In genomic region chr6:122784866-122785265, GRCm38 (mm10) we compare ENCODE assay signal across 12 mouse cellular contexts. TPM values are rescaled to one million over a fixed set of nuclear protein-coding genes. Genes with fewer than 3 reads are reported as not detected.
DNase-seq lines count a peak whose midpoint lies in the region; ATAC-seq and TF ChIP-seq lines count a peak whose summit lies in the region.
"Had no signal": no experiment of that assay in that cellular context is flagged by ENCODE, and none has a peak within 500 bp of the region (broad histone marks: within the 10 kb centered on the region; RNA-seq: fewer than 3 reads in every experiment).

No protein-coding gene starts in this region.

- peak; percentile 54 for DNase-seq in hindbrain, postnatal 0 days (ENCODE audit: low spot score)
- peak; percentile 35 for DNase-seq in right cerebral cortex, adult 18-20 months
- no peak for DNase-seq in right cerebral cortex, postnatal 25 days
- DNase-seq in thymus, postnatal 14 days, result peak; percentile 59
- no peak for DNase-seq in frontal cortex, postnatal 10 days (ENCODE audit: low spot score in 2 of 2)

- H3K4me2 ChIP-seq in hindbrain, postnatal 0 days (ENCODE audit: low read depth, low read length), result no peak overlapping the region
- H3K4me2 ChIP-seq in hindbrain, embryonic 16.5 days (ENCODE audit: low read length), result no peak overlapping the region
- H3K4me2 ChIP-seq: neural tube, embryonic 13.5 days had no signal

- no peak for TF ChIP-seq POLR2A in bone marrow, adult 2 months (IDR thresholded peaks at IDR 0.05; ENCODE audit: borderline replicate concordance, control insufficient read depth, low read depth, low read length)

- no peaks in the 10 kb centered on the region for H3K9me3 ChIP-seq in hindbrain, postnatal 0 days (ENCODE audit: low read length)
- no peaks in the 10 kb centered on the region for H3K9me3 ChIP-seq in hindbrain, embryonic 16.5 days (ENCODE audit: control insufficient read depth, low read length)
- H3K9me3 ChIP-seq: embryonic facial prominence, embryonic 10.5 days; hindbrain, embryonic 10.5 days; neural tube, embryonic 13.5 days had no signal

- WGBS in hindbrain, postnatal 0 days, result 94% methylated on average over 3 of the region's 3 CpGs
- WGBS in hindbrain, embryonic 16.5 days, result 95% methylated on average over 3 of the region's 3 CpGs
- 85% methylated on average over 3 of the region's 3 CpGs for WGBS in bone marrow, adult 2 months

- no peak overlapping the region for H3K27ac ChIP-seq in hindbrain, postnatal 0 days
- H3K27ac ChIP-seq in hindbrain, embryonic 16.5 days (ENCODE audit: low read depth, low read length), result no peak overlapping the region
- no peak overlapping the region for H3K27ac ChIP-seq in bone marrow, adult 2 months (ENCODE audit: control insufficient read depth, insufficient read depth, low read depth, low read length, poor library complexity)
- H3K27ac ChIP-seq: embryonic facial prominence, embryonic 10.5 days; hindbrain, embryonic 10.5 days; macrophage; neural tube, embryonic 13.5 days had no signal

- H3K27me3 ChIP-seq in hindbrain, postnatal 0 days (ENCODE audit: insufficient read depth, low read length), result no peaks in the 10 kb centered on the region
- no peaks in the 10 kb centered on the region for H3K27me3 ChIP-seq in hindbrain, embryonic 16.5 days (replicated peaks; ENCODE audit: control insufficient read depth, insufficient read depth, low read length)
- H3K27me3 ChIP-seq: neural tube, embryonic 13.5 days had no signal

- no peaks in the 10 kb centered on the region for H3K4me1 ChIP-seq in hindbrain, postnatal 0 days (ENCODE audit: insufficient read depth, low read length)
- no peaks in the 10 kb centered on the region for H3K4me1 ChIP-seq in hindbrain, embryonic 16.5 days (ENCODE audit: control insufficient read depth, insufficient read depth, low read depth, low read length)
- H3K4me1 ChIP-seq in bone marrow, adult 2 months (ENCODE audit: control insufficient read depth, insufficient read depth, low read length), result peaks cover 2% of the 10 kb centered on the region; the same call in 1 of the 2 replicates
- H3K4me1 ChIP-seq: embryonic facial prominence, embryonic 10.5 days; hindbrain, embryonic 10.5 days; neural tube, embryonic 13.5 days had no signal

- no peak for ATAC-seq in hindbrain, postnatal 0 days
- no peak for ATAC-seq in hindbrain, embryonic 16.5 days
- no peak for ATAC-seq in inflammation-experienced regulatory T-cells, adult 6 months

- H3K36me3 ChIP-seq in hindbrain, postnatal 0 days (ENCODE audit: insufficient read depth, low read length), result no peaks in the 10 kb centered on the region
- H3K36me3 ChIP-seq in hindbrain, embryonic 16.5 days (ENCODE audit: control insufficient read depth, insufficient read depth, low read length), result no peaks in the 10 kb centered on the region
- H3K36me3 ChIP-seq: embryonic facial prominence, embryonic 10.5 days; hindbrain, embryonic 10.5 days; neural tube, embryonic 13.5 days had no signal

- no peak overlapping the region for H3K9ac ChIP-seq in hindbrain, postnatal 0 days (replicated peaks; ENCODE audit: low read length)
- H3K9ac ChIP-seq in hindbrain, embryonic 16.5 days (ENCODE audit: low read depth, low read length), result no peak overlapping the region
- H3K9ac ChIP-seq: neural tube, embryonic 13.5 days had no signal

- H3K4me3 ChIP-seq in hindbrain, postnatal 0 days (ENCODE audit: low read length), result no peak overlapping the region
- no peak overlapping the region for H3K4me3 ChIP-seq in hindbrain, embryonic 16.5 days (ENCODE audit: low read length)
- no peak overlapping the region for H3K4me3 ChIP-seq in bone marrow, adult 2 months (replicated peaks; ENCODE audit: control insufficient read depth, low read depth, low read length)
- H3K4me3 ChIP-seq: embryonic facial prominence, embryonic 10.5 days; hindbrain, embryonic 10.5 days; neural tube, embryonic 13.5 days had no signal

- peak; percentile 58 for TF ChIP-seq CTCF in hindbrain, postnatal 0 days (IDR thresholded peaks at IDR 0.05; ENCODE audit: low read depth)
- peak; percentile 56 for TF ChIP-seq CTCF in bone marrow, adult 2 months (IDR thresholded peaks at IDR 0.05; ENCODE audit: control insufficient read depth, insufficient read depth, low read length)

RNA-seq across cellular contexts. Expression of gene Slc2a3, which starts 16.6 kb away (rescaled TPM):
- 108 and 129 TPM in 2 replicates for total RNA-seq in hindbrain, postnatal 0 days (2014; rRNA removed)
- 48.9 and 49.7 TPM in 2 replicates for polyA plus RNA-seq in hindbrain, postnatal 0 days (2015; fragmentation: Nextera tagmentation; extraction: Ambion mirVana)
- 57.0 and 57.4 TPM in 2 replicates for polyA plus RNA-seq in hindbrain, embryonic 16.5 days (2015; fragmentation: Nextera tagmentation; extraction: Ambion mirVana)
- polyA plus RNA-seq in bone marrow, adult 2 months (2011; ENCODE audit: insufficient read depth, insufficient read length, low replicate concordance, missing spikeins), result 45.2 and 88.2 TPM in 2 replicates
- 10 to 100 TPM; 59.4 to 80.7 (median 70.8) TPM for polyA plus RNA-seq in inflammation-experienced regulatory T-cells, adult 6 months (2017; shearing (Covaris generic))

RNA-seq across cellular contexts. Expression of gene Foxj2, which starts 34.8 kb away (rescaled TPM):
- total RNA-seq in hindbrain, postnatal 0 days (2014; rRNA removed), result 20.1 and 32.5 TPM in 2 replicates
- polyA plus RNA-seq in hindbrain, postnatal 0 days (2015; fragmentation: Nextera tagmentation; extraction: Ambion mirVana), result 5.9 and 6.9 TPM in 2 replicates
- 6.7 and 8.3 TPM in 2 replicates for polyA plus RNA-seq in hindbrain, embryonic 16.5 days (2015; fragmentation: Nextera tagmentation; extraction: Ambion mirVana)
- 9.6 and 18.0 TPM in 2 replicates for polyA plus RNA-seq in bone marrow, adult 2 months (2011; ENCODE audit: insufficient read depth, insufficient read length, low replicate concordance, missing spikeins)
- 10 to 100 TPM in 1 of 3 experiments, 1 to 10 TPM in 2; 6.6 to 10.9 (median 9.3) TPM for polyA plus RNA-seq in inflammation-experienced regulatory T-cells, adult 6 months (2017; shearing (Covaris generic))

Comparison
In these comparisons a context has a peak if more than half of its experiments do, and no peak if none do; other contexts are left out.
1. DNase-seq: peak in hindbrain, postnatal 0 days (single experiment), right cerebral cortex, adult 18-20 months (single experiment) and thymus, postnatal 14 days (single experiment); none in right cerebral cortex, postnatal 25 days (single experiment) and frontal cortex, postnatal 10 days (0 of 2).